Mouse (Mus musculus) MEL (cell line): Measurements from ENCODE around the gene Olfr395. TPM values are rescaled to one million over a fixed set of nuclear protein-coding genes. Genes with fewer than 3 reads are reported as not detected.

Experiments
- polyA plus RNA-seq, 2 experiments: library from polyadenylated mRNA; stranded (reverse) in 1 of 2; unstranded in 1 of 2; fragments of >175 nt in 1 of 2; fragments of >200 nt in 1 of 2; gene quantifications; 2 replicates each; pipeline versions ENCODE4 v1.2.1 to v1.2.4; 2012; ENCODE audit warnings: low replicate concordance in 2 of 2, low read depth in 1 of 2; ENCODE audit not compliant: insufficient read length in 2 of 2, insufficient read depth in 1 of 2, missing spikeins in 1 of 2
- total RNA-seq: library from RNA; depleted of rRNA; stranded (reverse); fragments of 300-350 nt; gene quantifications from 2 replicates; pipeline ENCODE4 v1.2.3, GENCODE M21; 2012; rRNA removed

Olfr395 gene
- total and polyA plus RNA-seq, 3 experiments: not detected

Other genes with a start within 250 kb of the Olfr395 start
- not detected in 2 replicates for gene Zfp735, start 220.5 kb downstream of the Olfr395 start, total RNA-seq
- gene Zfp735, start 220.5 kb downstream of the Olfr395 start, polyA plus RNA-seq: not detected
- gene Olfr389, start 128.6 kb downstream of the Olfr395 start, total RNA-seq: not detected in 2 replicates
- not detected for gene Olfr389, start 128.6 kb downstream of the Olfr395 start, polyA plus RNA-seq
- not detected in 2 replicates for gene Olfr390, start 126.3 kb downstream of the Olfr395 start, total RNA-seq
- gene Olfr390, start 126.3 kb downstream of the Olfr395 start, polyA plus RNA-seq: not detected
- gene Olfr391-ps, start 106.2 kb downstream of the Olfr395 start, total RNA-seq: not detected in 2 replicates
- gene Olfr391-ps, start 106.2 kb downstream of the Olfr395 start, polyA plus RNA-seq: not detected
- gene Olfr392, start 92.2 kb downstream of the Olfr395 start, total RNA-seq: not detected in 2 replicates
- gene Olfr392, start 92.2 kb downstream of the Olfr395 start, polyA plus RNA-seq: not detected
- gene Olfr393, start 57.8 kb downstream of the Olfr395 start, total RNA-seq: not detected in 2 replicates
- not detected for gene Olfr393, start 57.8 kb downstream of the Olfr395 start, polyA plus RNA-seq
- gene Olfr394, start 18.5 kb downstream of the Olfr395 start, total RNA-seq: not detected in 2 replicates
- not detected for gene Olfr394, start 18.5 kb downstream of the Olfr395 start, polyA plus RNA-seq
- not detected in 2 replicates for gene Olfr23, start 27.4 kb upstream of the Olfr395 start, total RNA-seq
- gene Olfr23, start 27.4 kb upstream of the Olfr395 start, polyA plus RNA-seq: not detected
- gene Olfr397, start 51.5 kb upstream of the Olfr395 start, total RNA-seq: not detected in 2 replicates
- gene Olfr397, start 51.5 kb upstream of the Olfr395 start, polyA plus RNA-seq: not detected
- not detected in 2 replicates for gene Olfr398, start 81.1 kb upstream of the Olfr395 start, total RNA-seq
- gene Olfr398, start 81.1 kb upstream of the Olfr395 start, polyA plus RNA-seq: not detected
- gene Olfr139, start 147.3 kb upstream of the Olfr395 start, total RNA-seq: not detected in 2 replicates
- gene Olfr139, start 147.3 kb upstream of the Olfr395 start, polyA plus RNA-seq: not detected
- gene Olfr399, start 147.3 kb upstream of the Olfr395 start, total RNA-seq: not detected in 2 replicates
- not detected for gene Olfr399, start 147.3 kb upstream of the Olfr395 start, polyA plus RNA-seq
- gene Zfp616, start 160.7 kb upstream of the Olfr395 start, total RNA-seq: not detected in 2 replicates
- gene Zfp616, start 160.7 kb upstream of the Olfr395 start, polyA plus RNA-seq: not detected
- not detected in 2 replicates for gene Olfr401, start 204.4 kb upstream of the Olfr395 start, total RNA-seq
- not detected for gene Olfr401, start 204.4 kb upstream of the Olfr395 start, polyA plus RNA-seq
- gene Olfr402, start 244.2 kb upstream of the Olfr395 start, total RNA-seq: not detected in 2 replicates
- not detected for gene Olfr402, start 244.2 kb upstream of the Olfr395 start, polyA plus RNA-seq